Mouse (Mus musculus) midbrain, embryonic 11.5 days (tissue): ENCODE data around the gene Mak. TPM values are rescaled to one million over a fixed set of nuclear protein-coding genes. Genes with fewer than 3 reads are reported as not detected.

Source experiments
- polyA plus RNA-seq: library from polyadenylated mRNA; unstranded; fragments of >200 nt; fragmentation: Nextera tagmentation; extraction: Ambion mirVana; gene quantifications from 2 replicates; pipeline ENCODE4 v1.2.1, GENCODE M21; 2014

Gene Mak
- polyA plus RNA-seq, 1 experiment from 2014 or later: 0.61 TPM

Other genes with a start within 250 kb of the Mak start
- gene Gcnt2, start 220.0 kb downstream of the Mak start, polyA plus RNA-seq: 4.0 and 5.3 TPM in 2 replicates
- gene Pak1ip1, start 78.7 kb downstream of the Mak start, polyA plus RNA-seq: 99.7 and 104 TPM in 2 replicates
- 198 and 200 TPM in 2 replicates for gene Tmem14c, start 63.4 kb downstream of the Mak start, polyA plus RNA-seq
- gene Gcm2, start 31.3 kb upstream of the Mak start, polyA plus RNA-seq: not detected in 2 replicates
- not detected in 2 replicates for gene Sycp2l, start 34.6 kb upstream of the Mak start, polyA plus RNA-seq
- 48.3 and 56.3 TPM in 2 replicates for gene Elovl2, start 140.7 kb upstream of the Mak start, polyA plus RNA-seq
- gene Smim13, start 170.1 kb upstream of the Mak start, polyA plus RNA-seq: 13.2 and 13.7 TPM in 2 replicates
- not detected in 2 replicates for gene Gm17364, start 194.3 kb upstream of the Mak start, polyA plus RNA-seq